7 mouse cellular contexts compared by ENCODE assay signal in genomic region chr1:53352327-53353261, GRCm38 (mm10). TPM values are rescaled to one million over a fixed set of nuclear protein-coding genes. Genes with fewer than 3 reads are reported as not detected.
DNase-seq lines count a peak whose midpoint lies in the region; ATAC-seq and TF ChIP-seq lines count a peak whose summit lies in the region.

Gene Asdurf (minus strand): TSS chr1:53352619.
Gene Gm28551 (minus strand): TSS chr1:53352667.
Gene Asnsd1 (minus strand): TSS chr1:53352752.

- peak; percentile 77 for TF ChIP-seq CTCF in intestine, postnatal 0 days (IDR thresholded peaks at IDR 0.05; ENCODE audit: low read depth)
- TF ChIP-seq CTCF in small intestine, adult 2 months (IDR thresholded peaks at IDR 0.05; ENCODE audit: extremely low read depth, insufficient read length, insufficient replicate concordance, low read depth, low read length): peak; percentile 32; the same call in 1 of the 2 replicates

- H3K4me3 ChIP-seq in embryonic facial prominence, embryonic 10.5 days: peak within 1 kb of the TSS; percentile 91
- H3K4me3 ChIP-seq in intestine, postnatal 0 days (ENCODE audit: low read depth, low read length): peak within 1 kb of the TSS; percentile 87
- peak within 1 kb of the TSS; percentile 91 for H3K4me3 ChIP-seq in midbrain, embryonic 12.5 days
- peak within 1 kb of the TSS; percentile 96 for H3K4me3 ChIP-seq in small intestine, adult 2 months (ENCODE audit: low read depth, low read length)

- TF ChIP-seq POLR2A in small intestine, adult 2 months (IDR thresholded peaks at IDR 0.05; ENCODE audit: low read depth, low read length): peak; percentile 78

- H3K36me3 ChIP-seq in embryonic facial prominence, embryonic 10.5 days (replicated peaks): peaks cover 23% of the 10 kb centered on the region
- H3K36me3 ChIP-seq in intestine, postnatal 0 days (ENCODE audit: control insufficient read depth, insufficient read depth): peaks cover 16% of the 10 kb centered on the region
- peaks cover 19% of the 10 kb centered on the region for H3K36me3 ChIP-seq in midbrain, embryonic 12.5 days
- H3K36me3 ChIP-seq in small intestine, adult 2 months (ENCODE audit: control insufficient read depth, insufficient read depth, low read length): peaks cover 8% of the 10 kb centered on the region

- intact Hi-C loops in left cerebral cortex, postnatal 4 days (cut with DNase I): no loop called here

- peaks cover 8% of the 10 kb centered on the region for H3K4me1 ChIP-seq in embryonic facial prominence, embryonic 10.5 days
- H3K4me1 ChIP-seq in intestine, postnatal 0 days (replicated peaks; ENCODE audit: control insufficient read depth, insufficient read depth, low read length): no peaks in the 10 kb centered on the region
- H3K4me1 ChIP-seq in midbrain, embryonic 12.5 days: peaks cover 8% of the 10 kb centered on the region
- no peaks in the 10 kb centered on the region; the same call in 1 of the 2 replicates for H3K4me1 ChIP-seq in small intestine, adult 2 months (ENCODE audit: control insufficient read depth, insufficient read depth, insufficient read length, low read length)

- WGBS in embryonic facial prominence, embryonic 10.5 days: under 1% methylated on average over 44 of the region's 44 CpGs
- under 1% methylated on average over 44 of the region's 44 CpGs for WGBS in intestine, postnatal 0 days
- under 1% methylated on average over 44 of the region's 44 CpGs for WGBS in midbrain, embryonic 12.5 days
- WGBS in small intestine, adult 2 months: under 1% methylated on average over 44 of the region's 44 CpGs

- peak within 1 kb of the TSS; percentile 95 for H3K27ac ChIP-seq in embryonic facial prominence, embryonic 10.5 days (replicated peaks)
- peak within 1 kb of the TSS; percentile 80 for H3K27ac ChIP-seq in intestine, postnatal 0 days (ENCODE audit: low read depth, low read length)
- peak within 1 kb of the TSS; percentile 88 for H3K27ac ChIP-seq in midbrain, embryonic 12.5 days (replicated peaks)
- peak within 1 kb of the TSS; percentile 26; the same call in 1 of the 2 replicates for H3K27ac ChIP-seq in small intestine, adult 2 months (ENCODE audit: insufficient read depth, low read depth, low read length)

- peaks cover 5% of the 10 kb centered on the region; the same call in 1 of the 2 replicates for H3K9me3 ChIP-seq in embryonic facial prominence, embryonic 10.5 days
- no peaks in the 10 kb centered on the region for H3K9me3 ChIP-seq in intestine, postnatal 0 days (ENCODE audit: control insufficient read depth)
- H3K9me3 ChIP-seq in midbrain, embryonic 12.5 days: 0 out of 2 replicates have a peak, but pooled peaks cover 4% of the 10 kb centered on the region

- peak; percentile 99 for DNase-seq in adrenal gland, postnatal 10 days
- peak; percentile 97 for DNase-seq in embryonic facial prominence, embryonic 10.5 days (ENCODE audit: low spot score)
- peak; percentile 45 for DNase-seq in gonadal fat pad, adult 2 months (ENCODE audit: low read depth)
- peak; percentile 96 for DNase-seq in left cerebral cortex, postnatal 4 days

- ATAC-seq in intestine, postnatal 0 days: peak; percentile 100
- ATAC-seq in midbrain, embryonic 12.5 days (ENCODE audit: low FRiP score, low read depth): peak; percentile 100

- peak within 1 kb of the TSS; percentile 71 for H3K4me2 ChIP-seq in intestine, postnatal 0 days (replicated peaks; ENCODE audit: low read depth)
- peak within 1 kb of the TSS; percentile 55 for H3K4me2 ChIP-seq in midbrain, embryonic 12.5 days (replicated peaks)

- no peaks in the 10 kb centered on the region for H3K27me3 ChIP-seq in embryonic facial prominence, embryonic 10.5 days (replicated peaks; ENCODE audit: low read depth, poor library complexity, severe bottlenecking)
- no peaks in the 10 kb centered on the region for H3K27me3 ChIP-seq in intestine, postnatal 0 days (replicated peaks; ENCODE audit: control insufficient read depth, insufficient read depth, low read length)
- H3K27me3 ChIP-seq in midbrain, embryonic 12.5 days: no peaks in the 10 kb centered on the region
- H3K27me3 ChIP-seq in small intestine, adult 2 months (ENCODE audit: control insufficient read depth, insufficient read depth, low read length): no peaks in the 10 kb centered on the region

- peak within 1 kb of the TSS; percentile 77 for H3K9ac ChIP-seq in intestine, postnatal 0 days (ENCODE audit: low read depth, low read length)
- peak within 1 kb of the TSS; percentile 91 for H3K9ac ChIP-seq in midbrain, embryonic 12.5 days (replicated peaks)

RNA-seq across cellular contexts. Expression of gene Asdurf, which starts in this region (rescaled TPM):
- total RNA-seq in adrenal gland, postnatal 10 days (2021): 1 to 10 TPM in 1 of 2 experiments, not detected in 1; 3.4 TPM
- polyA plus RNA-seq in embryonic facial prominence, embryonic 10.5 days (2016; fragmentation: Nextera tagmentation; extraction: Ambion mirVana): not detected in 2 replicates
- polyA plus RNA-seq in gonadal fat pad, adult 2 months (2012; rRNA removed): not detected in 2 replicates
- 10.7 and 12.5 TPM in 2 replicates for polyA plus RNA-seq in intestine, postnatal 0 days (2015; fragmentation: Nextera tagmentation; extraction: Ambion mirVana)
- not detected for total RNA-seq in left cerebral cortex, postnatal 4 days (2021)
- 3.6 TPM in 1 of 2 replicates, not detected in the other for polyA plus RNA-seq in midbrain, embryonic 12.5 days (2016; fragmentation: Nextera tagmentation; extraction: Ambion mirVana)
- polyA plus RNA-seq in small intestine, adult 2 months (2012; rRNA removed): not detected in 2 replicates

RNA-seq across cellular contexts. Expression of gene Gm28551, which starts in this region (rescaled TPM):
- total RNA-seq in adrenal gland, postnatal 10 days (2021): not detected
- polyA plus RNA-seq in embryonic facial prominence, embryonic 10.5 days (2016; fragmentation: Nextera tagmentation; extraction: Ambion mirVana): 0.59 and 0.87 TPM in 2 replicates
- polyA plus RNA-seq in gonadal fat pad, adult 2 months (2012; rRNA removed): not detected in 2 replicates
- polyA plus RNA-seq in intestine, postnatal 0 days (2015; fragmentation: Nextera tagmentation; extraction: Ambion mirVana): 0.23 and 0.35 TPM in 2 replicates
- total RNA-seq in left cerebral cortex, postnatal 4 days (2021): under 1 TPM; 0.34 to 0.54 TPM
- 1.2 and 1.6 TPM in 2 replicates for polyA plus RNA-seq in midbrain, embryonic 12.5 days (2016; fragmentation: Nextera tagmentation; extraction: Ambion mirVana)
- not detected in 2 replicates for polyA plus RNA-seq in small intestine, adult 2 months (2012; rRNA removed)

RNA-seq across cellular contexts. Expression of gene Asnsd1, which starts in this region (rescaled TPM):
- total RNA-seq in adrenal gland, postnatal 10 days (2021): 10 to 100 TPM; 32.2 to 37.5 TPM
- 88.6 and 88.7 TPM in 2 replicates for polyA plus RNA-seq in embryonic facial prominence, embryonic 10.5 days (2016; fragmentation: Nextera tagmentation; extraction: Ambion mirVana)
- polyA plus RNA-seq in gonadal fat pad, adult 2 months (2012; rRNA removed): 11.2 and 12.4 TPM in 2 replicates
- polyA plus RNA-seq in intestine, postnatal 0 days (2015; fragmentation: Nextera tagmentation; extraction: Ambion mirVana): 44.1 and 45.5 TPM in 2 replicates
- total RNA-seq in left cerebral cortex, postnatal 4 days (2021): 10 to 100 TPM; 38.7 to 40.7 TPM
- polyA plus RNA-seq in midbrain, embryonic 12.5 days (2016; fragmentation: Nextera tagmentation; extraction: Ambion mirVana): 88.4 and 94.4 TPM in 2 replicates
- 0.96 and 2.2 TPM in 2 replicates for polyA plus RNA-seq in small intestine, adult 2 months (2012; rRNA removed)

Comparison
In these comparisons a context has a peak if more than half of its experiments do, and no peak if none do; other contexts are left out.
1. Peak in every context shown above with its lines: DNase-seq, ATAC-seq, H3K4me3 ChIP-seq and H3K27ac ChIP-seq.
2. DNase-seq: peak in every context shown above with its lines; median percentile 99 in adrenal gland, postnatal 10 days; 97 in embryonic facial prominence, embryonic 10.5 days; 96 in left cerebral cortex, postnatal 4 days; 45 in gonadal fat pad, adult 2 months.
3. H3K27ac ChIP-seq: peak in every context shown above with its lines; median percentile 95 in embryonic facial prominence, embryonic 10.5 days; 88 in midbrain, embryonic 12.5 days; 80 in intestine, postnatal 0 days; 26 in small intestine, adult 2 months.